Mouse (Mus musculus) mesoderm, embryonic 11.5 days (tissue): ENCODE results near the gene Nckap5.
A peak's percentile ranks its signal among the peaks of the same experiment; 100 is the strongest.

ENCODE experiments used
- DNase-seq: peaks from one replicate; pipeline ENCODE4 v3.0.0-alpha.2; 2012; ENCODE audit warnings: low read depth, low spot score

The Nckap5 gene

DNA sequence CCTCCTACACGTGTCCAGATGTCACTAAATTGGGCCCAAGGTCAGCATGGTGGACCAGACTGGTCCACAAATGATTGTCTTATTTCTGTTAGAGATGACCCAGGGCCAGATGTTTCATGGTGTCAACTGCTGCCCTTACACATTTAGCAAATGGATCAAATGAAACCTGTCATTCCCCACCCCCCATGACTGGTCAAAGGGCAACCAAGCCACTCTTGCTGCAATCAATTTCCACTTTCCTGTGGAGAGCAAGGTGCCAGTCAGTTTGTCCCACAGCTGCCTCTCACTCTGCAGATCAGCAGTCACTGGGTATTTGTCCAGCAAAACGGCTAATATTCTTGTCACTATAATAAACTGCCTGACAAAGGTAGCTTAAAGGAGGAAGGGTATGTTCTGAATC lies 463.9 kb downstream of the Nckap5 start:
- no peak for DNase-seq

DNA sequence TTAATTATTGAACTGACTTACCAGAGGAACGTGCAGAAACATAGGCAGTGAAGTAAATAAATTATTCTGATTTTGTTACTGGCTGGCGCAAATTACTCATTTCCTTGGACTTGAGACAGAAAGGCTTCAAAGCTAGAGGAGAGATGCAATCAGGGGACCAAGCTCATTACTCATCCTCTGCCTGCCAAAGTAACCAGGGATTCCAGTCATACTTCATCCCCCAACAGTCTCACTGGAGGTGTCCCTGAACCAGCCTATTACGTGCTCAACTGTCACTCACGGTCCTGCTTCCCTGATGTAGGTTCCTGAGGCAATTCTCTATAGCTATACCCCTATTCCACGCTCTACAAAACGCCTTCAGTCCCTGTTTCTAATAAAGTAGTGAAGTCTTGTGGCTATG lies 466.0 kb downstream of the Nckap5 start:
- no peak for DNase-seq

DNA sequence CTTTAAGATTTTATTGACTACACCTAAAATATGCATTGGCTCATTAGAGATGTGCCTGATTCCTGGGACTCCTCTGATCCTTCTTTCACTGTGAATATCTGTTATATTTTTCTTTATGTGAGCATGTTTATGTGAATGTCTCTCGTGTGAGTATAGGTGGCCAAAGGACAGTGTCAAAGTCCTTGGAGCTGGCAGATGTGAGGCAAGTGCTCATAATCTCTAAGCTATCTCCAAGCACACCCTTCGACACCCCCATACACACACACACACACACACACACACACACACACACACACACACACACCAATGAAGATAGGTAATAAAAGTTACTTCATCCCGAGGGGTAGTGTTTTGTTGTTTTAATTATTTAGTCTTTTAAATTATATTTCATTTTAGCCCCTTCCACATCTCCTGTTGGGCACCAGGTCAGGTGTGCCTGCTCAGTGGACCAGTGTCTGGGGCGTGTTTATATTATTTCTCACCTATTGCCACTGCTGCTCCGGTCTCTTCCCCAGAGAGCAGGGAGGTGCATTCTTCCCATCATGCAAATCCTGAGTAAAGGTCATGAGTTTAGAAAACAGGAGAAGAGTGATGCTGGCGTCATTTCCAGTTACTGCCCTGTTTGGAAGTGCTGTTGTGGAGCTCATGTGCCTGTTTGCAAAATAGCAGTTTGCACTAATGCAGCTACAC lies 469.9 kb downstream of the Nckap5 start:
- DNase-seq, result no peak

DNA sequence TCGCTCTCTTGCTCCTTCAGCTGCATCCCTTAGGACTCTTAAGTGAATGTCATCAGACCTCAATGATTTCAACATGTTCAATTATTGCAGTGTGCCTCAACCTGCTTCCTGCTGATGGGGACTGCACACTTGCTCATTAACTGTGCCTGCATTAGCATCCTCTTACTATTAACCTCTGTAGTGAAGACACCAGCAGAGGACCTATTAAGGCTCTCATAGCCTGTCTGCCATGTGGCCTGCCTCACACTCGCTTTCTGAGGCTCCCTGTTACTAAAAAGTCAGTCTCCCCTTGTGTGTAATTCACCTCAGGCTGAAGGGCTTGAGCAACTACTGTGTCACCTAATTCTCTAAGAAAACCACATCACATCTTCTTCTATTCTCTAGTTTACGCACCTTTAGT lies 470.5 kb downstream of the Nckap5 start:
- no peak for DNase-seq

DNA sequence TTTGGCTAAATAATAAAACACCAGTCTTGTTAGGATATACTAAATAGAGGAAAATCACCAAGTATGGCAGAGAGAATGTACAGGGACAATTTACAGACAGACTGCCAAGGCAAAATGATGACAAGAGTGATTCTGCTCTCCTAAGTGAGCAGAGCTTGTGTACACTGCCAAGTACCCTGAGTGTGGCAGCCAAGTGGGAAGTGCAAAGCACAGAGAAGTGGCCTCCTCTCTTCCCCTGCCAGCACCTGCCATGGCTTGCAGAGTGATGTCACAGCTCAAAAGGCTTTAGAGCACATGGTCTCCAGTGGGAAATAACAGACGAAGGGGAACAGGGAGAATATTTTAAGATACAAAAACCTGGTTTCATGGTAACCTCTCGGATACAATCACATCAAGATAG lies 488.8 kb downstream of the Nckap5 start:
- DNase-seq, result no peak

DNA sequence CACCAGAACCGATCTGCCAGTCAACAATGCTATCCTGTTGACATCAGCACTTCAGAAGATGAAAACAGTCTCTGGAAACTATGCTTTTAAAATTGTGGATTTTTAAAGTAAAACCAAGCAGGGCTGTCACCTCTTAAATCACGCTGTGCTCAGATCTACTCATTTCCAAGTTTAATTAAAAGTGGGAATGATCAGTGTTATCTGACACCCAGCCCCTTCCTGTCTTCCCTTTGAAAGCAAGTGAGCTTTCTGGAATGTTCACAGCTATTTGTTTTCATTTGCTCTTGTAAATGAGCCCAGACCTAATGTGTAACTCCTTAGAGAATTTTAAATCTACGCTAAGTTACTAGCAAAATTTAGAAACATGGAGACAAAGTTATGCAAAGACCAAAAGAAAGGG lies 491.3 kb downstream of the Nckap5 start:
- DNase-seq, result no peak

DNA sequence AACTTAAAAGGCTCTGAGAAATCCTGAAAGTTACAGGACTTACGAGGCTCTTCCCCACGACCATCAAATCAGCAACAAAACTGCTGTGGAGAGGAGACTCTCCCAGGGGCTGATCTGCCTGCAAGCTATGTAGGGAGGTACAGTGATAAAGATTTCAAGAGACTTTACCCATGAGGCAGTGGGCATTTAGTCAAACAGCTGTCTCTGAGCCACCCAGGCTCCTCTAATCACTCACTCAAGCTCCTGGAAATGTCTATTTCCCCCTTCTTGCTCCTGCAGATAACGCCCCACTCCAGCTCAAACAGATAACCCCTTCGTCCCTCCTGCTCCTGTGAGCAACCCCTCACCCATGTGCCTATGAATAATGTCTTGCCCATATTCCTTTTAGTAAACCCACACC lies 496.4 kb downstream of the Nckap5 start:
- no peak for DNase-seq

DNA sequence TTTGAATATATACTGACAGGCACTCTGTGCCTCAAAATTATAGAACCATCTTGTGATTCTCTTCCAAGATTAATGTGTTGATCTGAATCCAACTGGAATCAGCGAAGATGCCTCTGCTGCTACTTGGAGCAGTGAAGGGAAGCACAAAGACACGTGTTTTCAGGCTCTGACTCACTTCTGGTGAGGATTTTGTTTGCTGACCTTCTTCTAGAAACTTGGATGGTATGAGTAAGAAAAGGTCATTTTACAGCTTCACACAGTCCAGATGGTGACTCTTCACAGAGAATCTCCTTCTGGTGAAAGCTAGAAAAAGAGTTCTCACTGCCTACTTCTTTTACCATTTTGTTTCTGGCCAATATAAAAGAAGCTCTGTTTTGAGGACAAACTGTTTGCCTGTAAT lies 498.6 kb downstream of the Nckap5 start:
- DNase-seq, result no peak

DNA sequence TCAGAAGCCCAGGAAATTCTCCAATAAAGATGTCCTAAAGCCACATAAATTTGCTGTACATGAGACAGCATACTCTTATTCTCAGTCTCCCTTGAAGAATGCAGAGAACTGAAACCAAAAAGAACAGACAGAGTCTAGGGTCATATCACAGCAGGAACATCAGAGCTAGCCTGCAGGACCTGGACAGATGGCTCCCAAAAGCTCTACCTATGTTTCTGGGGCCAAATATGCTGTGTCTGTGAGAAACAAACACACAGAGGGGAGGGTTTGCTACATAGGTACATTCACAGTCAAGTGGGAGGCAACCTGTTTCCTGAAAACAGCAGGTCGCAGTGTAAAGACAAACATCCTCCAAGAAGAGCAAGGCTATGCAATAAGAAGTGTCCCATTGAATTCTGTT lies 509.9 kb downstream of the Nckap5 start:
- no peak for DNase-seq

DNA sequence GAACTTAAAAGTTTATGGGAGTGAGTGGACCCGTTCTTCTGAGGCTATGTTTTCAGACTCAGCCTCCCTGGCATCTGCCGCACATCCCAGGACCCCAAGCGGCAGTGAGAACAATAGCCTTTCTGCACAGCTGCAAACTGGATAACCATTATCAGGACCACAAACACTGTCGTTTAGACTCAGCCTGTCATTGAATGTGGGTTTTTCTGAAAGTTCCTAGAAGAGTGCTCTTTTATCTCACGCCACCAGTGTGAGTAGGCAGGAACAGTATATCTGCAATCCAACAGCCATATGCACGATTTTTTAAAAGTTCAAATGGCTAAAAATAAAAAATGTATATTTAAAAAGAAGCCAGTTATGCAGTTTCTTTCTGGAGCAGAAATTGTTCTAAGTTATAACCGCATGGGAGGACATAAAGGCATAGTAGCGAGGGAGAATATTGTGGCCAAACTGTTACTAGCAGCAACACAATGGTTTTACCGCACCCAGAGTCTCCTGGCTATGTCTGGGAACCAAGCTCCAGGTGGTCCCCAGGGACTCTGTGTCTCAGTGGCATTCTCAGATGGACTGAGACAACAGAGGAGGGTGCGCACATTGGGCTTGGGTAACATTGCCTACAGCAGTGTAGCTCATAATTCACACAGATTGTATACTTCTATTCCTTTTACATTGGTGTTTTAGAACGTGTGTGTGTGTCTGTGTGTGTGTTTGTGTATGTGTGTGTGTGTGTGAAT lies 512.6 kb downstream of the Nckap5 start:
- DNase-seq, result peak; percentile 18

DNA sequence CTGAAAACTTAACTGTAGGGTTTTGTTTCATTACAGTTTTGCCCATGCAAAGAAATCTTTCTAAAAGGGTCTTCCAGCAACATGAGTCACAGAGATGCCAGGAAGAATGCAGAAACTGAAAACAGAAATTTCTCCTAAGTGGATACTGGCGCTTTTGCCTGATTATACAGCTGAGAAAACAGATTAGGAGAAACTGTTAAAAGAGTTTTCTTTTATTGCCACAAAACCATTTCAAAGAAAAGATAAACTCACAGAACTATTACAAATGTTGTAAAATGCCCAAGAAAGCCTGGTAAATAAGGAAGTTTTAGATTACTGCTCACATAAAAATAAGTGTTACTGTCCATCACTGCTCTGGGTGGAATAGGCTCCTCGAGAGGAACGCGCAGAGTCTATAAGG lies 513.3 kb downstream of the Nckap5 start:
- DNase-seq, result no peak

DNA sequence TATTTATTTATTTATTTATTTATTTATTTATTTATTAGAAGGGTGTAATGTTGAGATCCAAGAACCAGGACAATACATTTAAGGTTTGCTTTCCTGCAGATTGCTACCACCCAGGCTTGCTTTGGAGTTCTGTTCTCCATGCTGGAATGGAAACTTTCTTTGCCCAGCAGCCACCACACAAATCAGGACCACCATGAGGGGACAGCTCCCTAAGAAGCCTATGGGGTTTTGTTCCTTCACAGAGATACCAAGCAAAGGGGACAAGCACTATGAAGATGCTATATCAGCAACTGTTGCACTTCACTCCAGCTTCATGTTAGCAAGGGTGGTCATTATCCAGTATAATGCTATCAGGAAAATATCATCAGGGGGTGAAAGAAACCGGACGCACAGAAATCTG lies 513.7 kb downstream of the Nckap5 start:
- peak; percentile 68 for DNase-seq

DNA sequence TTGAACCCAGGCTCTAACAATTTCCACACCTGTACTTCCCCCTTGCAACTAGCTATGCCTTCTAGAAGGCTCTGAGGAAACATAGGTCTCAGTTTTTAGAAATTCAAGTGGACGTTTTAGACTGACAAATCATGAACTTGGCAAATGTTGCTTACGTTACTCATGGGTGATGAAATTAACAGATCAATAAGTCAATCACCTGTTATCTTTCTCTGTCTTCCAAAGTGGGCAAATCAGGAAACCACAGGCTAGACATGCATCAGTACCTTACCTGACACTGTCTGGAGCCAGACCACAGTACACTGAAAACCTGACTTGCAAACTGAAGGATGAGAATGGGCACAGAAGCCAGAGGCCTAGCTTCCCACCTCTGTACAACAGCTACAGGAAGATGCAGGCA lies 529.5 kb downstream of the Nckap5 start:
- DNase-seq, result no peak

DNA sequence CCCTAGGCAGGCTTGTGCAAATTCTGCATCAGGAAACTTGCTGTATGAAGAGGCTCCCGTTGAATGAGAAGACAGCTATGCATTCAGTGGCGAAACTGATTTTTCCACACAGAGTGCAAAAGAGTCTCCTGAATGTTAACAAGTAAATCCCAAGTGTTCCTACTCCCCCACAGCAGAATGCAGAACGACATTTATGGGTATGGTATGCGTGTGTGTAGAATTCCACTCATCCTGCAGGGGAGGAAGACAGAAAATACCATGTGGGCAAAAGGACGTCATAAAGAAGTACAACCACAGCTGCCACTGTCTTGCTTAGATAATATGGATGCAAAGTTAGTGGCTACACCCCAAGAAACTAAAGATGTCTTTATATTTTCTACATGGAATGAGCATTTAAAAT lies 565.7 kb downstream of the Nckap5 start:
- no peak for DNase-seq

DNA sequence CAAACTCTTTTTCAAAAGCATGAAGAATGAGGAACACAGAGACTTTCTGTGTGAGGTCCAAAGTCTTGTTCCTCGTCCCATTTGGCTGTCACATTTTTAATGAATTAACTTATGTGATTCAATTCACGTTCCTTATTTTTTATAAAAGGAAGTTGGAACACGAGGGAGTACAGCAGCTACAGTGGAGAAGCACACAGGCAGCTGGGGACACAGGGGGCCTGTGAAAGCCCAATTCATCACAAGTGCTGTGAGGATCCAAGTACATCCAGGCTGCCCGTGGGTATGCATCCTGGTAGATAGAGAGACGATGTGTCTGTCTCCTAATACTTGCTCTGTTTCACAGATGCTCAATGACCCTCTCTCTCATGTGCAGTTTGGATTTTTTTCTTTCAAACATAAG lies 576.2 kb downstream of the Nckap5 start:
- DNase-seq, result no peak

DNA sequence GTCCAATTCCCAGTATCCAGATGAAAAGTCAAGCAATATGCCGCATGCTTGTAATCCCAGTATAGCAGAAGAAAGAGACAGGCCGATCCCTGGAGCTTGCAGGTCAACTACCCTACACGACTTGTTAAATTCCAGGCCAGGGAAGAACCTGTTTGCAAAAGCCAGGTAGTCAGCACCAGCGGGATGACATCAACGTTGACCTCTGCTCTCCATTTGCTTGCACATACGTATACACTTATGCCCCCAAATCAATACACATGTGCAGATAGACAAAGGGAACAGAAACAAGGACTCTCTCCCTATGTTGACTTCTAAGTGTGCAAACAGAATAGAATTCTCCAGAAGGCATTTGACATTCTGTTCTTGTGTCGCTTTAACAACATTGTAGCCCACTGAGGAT lies 576.7 kb downstream of the Nckap5 start:
- DNase-seq, result no peak

DNA sequence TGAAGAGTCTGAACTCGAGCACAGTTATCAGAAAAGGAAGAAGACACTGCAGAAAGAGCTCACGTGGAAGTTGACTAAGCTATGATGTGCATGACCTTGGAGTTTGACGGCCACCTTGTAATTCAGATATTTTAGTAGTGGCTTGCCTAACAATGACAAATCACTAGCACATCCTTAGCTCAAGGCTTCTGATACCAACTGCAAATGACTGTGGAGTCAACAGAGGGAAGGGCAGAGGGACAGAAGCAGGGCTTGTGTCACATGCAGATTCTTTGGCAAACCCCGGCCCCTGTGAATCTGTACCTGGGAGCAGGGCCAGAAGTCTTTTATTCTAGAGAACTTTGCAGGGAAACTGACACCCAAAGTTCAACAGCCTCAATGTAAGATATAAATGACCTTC lies 597.4 kb downstream of the Nckap5 start:
- no peak for DNase-seq

DNA sequence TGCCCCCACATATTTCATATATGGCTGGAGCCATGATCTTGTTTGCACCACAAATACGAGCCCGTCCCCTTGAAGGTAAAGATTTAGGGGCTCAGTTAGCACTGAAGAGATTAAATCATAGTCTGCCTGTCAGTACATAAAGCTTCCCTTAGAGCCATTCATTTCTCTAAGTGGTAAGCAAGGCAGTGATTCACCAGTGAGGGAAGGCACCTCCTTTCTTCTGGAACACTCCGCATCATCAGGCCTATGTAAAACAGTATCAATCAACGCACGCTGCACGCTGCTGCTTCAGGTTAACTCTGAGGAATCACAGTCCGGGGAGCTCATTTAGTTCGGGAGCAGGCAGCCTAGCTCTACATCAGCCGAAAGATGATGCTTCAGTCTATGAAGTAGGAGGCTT lies 599.4 kb downstream of the Nckap5 start:
- DNase-seq, result no peak

DNA sequence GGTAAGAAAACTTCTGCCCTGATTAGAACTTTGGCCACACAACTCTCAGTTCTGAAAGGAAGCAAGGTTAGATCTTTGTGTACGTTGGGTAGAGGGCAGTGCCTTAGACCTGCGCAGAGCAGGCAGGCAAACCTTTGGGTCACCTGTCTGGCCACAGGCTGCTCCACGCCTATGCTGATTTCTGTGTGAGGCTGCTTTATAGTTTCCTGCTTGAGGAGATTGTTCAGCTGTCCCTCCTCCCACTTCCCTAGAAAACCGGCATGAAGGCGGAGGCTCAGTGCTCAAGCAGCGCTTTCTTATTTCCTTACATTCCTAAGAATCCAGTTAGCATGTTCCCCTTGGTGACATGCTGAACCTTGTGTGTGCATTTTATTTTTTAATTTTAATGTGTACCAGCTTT lies 620.4 kb downstream of the Nckap5 start:
- no peak for DNase-seq

DNA sequence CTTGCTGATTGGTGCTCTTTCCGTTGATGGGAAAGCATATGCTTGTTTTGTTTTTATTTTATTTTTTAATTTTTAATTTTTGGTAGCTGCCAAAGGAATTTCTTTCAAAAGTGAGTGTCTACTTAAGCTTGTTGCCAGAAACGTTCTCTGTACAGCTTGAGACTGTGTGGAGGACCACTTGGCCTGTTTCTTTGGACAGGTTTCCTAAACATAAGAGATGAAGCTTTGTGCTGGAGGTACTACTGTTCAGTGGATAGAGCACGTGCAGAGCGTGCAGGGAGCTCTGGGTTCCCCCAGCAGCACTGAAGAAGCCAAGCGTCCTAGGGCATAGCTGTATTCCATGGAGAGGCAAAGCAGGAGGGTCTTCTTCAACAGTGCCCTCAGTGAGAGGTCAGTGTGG lies 620.9 kb downstream of the Nckap5 start:
- DNase-seq, result no peak

DNA sequence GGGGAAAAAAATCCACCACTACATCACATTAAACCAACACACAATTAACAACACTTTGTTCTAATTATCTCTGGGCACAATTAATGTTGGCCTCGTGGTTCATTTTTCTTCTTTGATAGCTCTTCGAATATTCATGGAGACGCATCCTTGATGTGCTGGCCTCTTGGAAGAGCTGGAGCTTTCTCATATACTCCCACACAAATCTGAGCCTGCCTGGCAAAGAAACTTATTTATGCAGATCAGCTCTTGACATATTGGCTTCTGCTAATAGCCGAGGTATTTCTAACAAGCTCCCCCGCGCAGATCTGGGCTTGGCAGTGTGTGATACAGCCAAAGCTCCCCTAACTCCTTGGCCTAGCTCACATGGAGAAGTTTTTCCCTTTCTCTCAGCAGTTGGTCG lies 621.5 kb downstream of the Nckap5 start:
- no peak for DNase-seq

DNA sequence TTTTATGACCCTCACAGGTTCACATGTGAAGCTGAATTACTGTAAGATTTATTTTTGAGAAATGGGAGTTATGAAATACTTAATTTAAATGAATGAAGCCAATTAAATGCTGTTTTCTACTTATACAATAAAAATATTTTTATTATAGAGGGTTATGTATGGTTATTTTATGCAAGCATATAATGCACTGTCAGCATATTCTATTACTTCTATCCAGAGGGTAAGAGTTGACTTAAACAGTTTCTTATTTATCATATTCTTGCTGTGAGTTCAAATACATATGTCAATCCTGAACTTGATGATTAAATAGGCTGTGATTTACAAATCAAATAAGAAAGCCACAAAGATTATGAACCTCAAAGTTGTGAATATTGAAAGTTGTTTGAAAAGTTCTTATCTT lies 633.7 kb downstream of the Nckap5 start:
- no peak for DNase-seq

DNA sequence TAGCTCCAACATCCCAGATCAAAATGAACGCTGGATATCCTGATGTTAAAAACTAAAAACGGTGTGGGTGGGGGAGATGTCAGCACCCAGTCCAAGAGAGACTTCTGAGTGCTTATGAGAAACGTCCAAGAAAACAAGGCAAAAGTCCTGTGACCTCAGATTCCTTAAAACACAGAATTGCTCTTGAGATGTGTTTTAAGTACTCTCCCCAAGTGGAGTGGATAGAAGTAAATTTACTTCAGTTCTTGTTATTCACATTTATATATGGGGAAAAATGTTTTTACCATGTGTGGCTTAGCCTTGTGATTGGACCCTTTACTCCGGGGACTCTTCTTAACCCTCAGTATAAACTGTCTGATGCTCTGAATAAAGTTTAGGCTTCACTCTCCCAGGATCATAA lies 640.2 kb downstream of the Nckap5 start:
- DNase-seq, result no peak

DNA sequence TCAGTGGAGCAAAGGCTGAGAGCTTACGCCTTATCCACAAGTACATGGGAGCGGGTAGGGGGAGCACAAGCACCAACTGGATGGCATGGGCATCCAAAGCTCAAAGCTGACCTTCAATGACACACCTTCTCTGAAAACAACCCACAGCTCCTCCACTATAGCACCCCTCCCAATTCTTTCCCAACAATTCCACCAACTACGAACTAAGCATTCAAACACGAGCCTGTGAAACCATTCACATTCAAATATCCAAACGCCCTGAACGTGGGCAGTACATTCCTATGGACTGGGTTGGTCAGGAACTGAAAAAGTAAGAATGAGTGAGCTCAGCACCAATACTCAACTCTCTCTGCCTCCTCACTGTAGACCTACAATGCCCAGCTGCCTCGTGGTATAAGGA lies 646.8 kb downstream of the Nckap5 start:
- DNase-seq, result no peak
